Mouse (Mus musculus): ENCODE measurements at regions not wholly inside any gene's neighbourhood (a gene's known extent, or its start where the extent isn't known, plus 50 kb on each side); places are given as distances from the start of the nearest gene placed in this dataset.
A peak's percentile ranks its signal among the peaks of the same experiment; 100 is the strongest.

DNA sequence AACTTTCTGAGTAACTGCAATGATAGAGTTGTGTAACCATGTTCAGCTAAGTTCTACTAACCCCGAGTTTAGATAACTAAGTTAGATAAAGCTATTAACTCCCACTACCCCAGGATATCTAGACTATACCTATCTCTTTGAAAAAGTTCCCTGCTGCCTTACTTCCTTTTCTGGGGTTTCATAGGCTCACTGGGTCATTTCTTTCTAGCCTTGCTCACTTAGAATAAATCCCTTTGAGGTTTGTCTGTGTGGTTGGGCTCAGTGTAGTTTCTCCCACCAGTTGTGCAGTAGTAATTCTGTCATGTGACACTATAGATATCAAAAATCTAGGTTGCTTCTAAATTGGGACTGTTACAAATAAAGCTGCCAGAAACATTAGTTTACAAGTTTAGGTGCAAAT lies 272.6 kb upstream of the Nrp1 start:
- Histone ChIP-seq H3K4me1 (ENCODE audit: insufficient read depth) (no peaks in the 10 kb centered on the region), H3K4me2 (ENCODE audit: low read depth) (no peak overlapping the region), H3K9me3 (ENCODE audit: low read length) (no peaks in the 10 kb centered on the region), H3K27me3 (ENCODE audit: insufficient read depth, low read length) (no peaks in the 10 kb centered on the region), H3K27ac (ENCODE audit: low read depth, low read length) (no peak overlapping the region), H3K9ac (no peak overlapping the region), H3K36me3 (ENCODE audit: insufficient read depth) (no peaks in the 10 kb centered on the region), H3K4me3 (ENCODE audit: low read depth, low read length) (no peak overlapping the region)
- 82% methylated on average over 1 of the region's 1 CpGs for WGBS
- no peak for TF ChIP-seq CTCF (IDR thresholded peaks at IDR 0.05; ENCODE audit: low read depth)
- DNase-seq (no peak), ATAC-seq (no peak)

GRCm38 (mm10) chr8:128087500-128087899 lies 270.9 kb upstream of the Nrp1 start:
- 100% methylated on average over 1 of the region's 1 CpGs for WGBS
- H3K9me3 ChIP-seq (ENCODE audit: low read length) = no peaks in the 10 kb centered on the region
- DNase-seq (no peak), ATAC-seq (no peak)
- no peaks in the 10 kb centered on the region for H3K27me3 ChIP-seq (ENCODE audit: insufficient read depth, low read length)
- TF ChIP-seq CTCF (IDR thresholded peaks at IDR 0.05; ENCODE audit: low read depth) = no peak
- no peaks in the 10 kb centered on the region for H3K36me3 ChIP-seq (ENCODE audit: insufficient read depth)
- no peak overlapping the region for H3K4me3 ChIP-seq (ENCODE audit: low read depth, low read length)
- no peak overlapping the region for H3K4me2 ChIP-seq (ENCODE audit: low read depth)
- no peak overlapping the region for H3K9ac ChIP-seq
- H3K27ac ChIP-seq (ENCODE audit: low read depth, low read length) = no peak overlapping the region
- H3K4me1 ChIP-seq (ENCODE audit: insufficient read depth) = no peaks in the 10 kb centered on the region

DNA sequence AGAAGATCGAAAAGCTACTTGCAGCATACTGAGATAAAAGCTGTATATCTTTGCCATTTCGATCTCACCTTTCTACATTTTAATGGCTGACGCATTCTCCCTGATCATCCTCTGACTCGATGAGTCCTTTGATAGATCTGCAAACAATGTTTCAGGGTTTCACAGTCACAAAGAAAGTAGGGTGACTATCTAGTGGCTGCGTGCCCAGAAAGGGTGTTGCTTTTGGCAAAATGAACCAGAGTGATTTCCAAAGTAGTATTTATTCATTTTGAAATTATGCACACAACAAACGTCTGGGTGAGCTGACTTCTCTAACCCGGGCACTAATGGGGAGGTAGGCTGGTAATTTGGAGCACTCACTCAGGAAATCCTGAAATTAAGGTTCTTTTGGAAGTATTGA lies 265.6 kb upstream of the Nrp1 start:
- H3K4me1 ChIP-seq (ENCODE audit: insufficient read depth) = no peaks in the 10 kb centered on the region
- no peaks in the 10 kb centered on the region for H3K9me3 ChIP-seq (ENCODE audit: low read length)
- DNase-seq (peak; percentile 59), ATAC-seq (no peak)
- no peak overlapping the region for H3K27ac ChIP-seq (ENCODE audit: low read depth, low read length)
- no peak overlapping the region for H3K9ac ChIP-seq
- no peak overlapping the region for H3K4me2 ChIP-seq (ENCODE audit: low read depth)
- H3K36me3 ChIP-seq (ENCODE audit: insufficient read depth) = no peaks in the 10 kb centered on the region
- no peaks in the 10 kb centered on the region for H3K27me3 ChIP-seq (ENCODE audit: insufficient read depth, low read length)
- 58% methylated on average over 7 of the region's 7 CpGs for WGBS
- no peak for TF ChIP-seq CTCF (IDR thresholded peaks at IDR 0.05; ENCODE audit: low read depth)
- H3K4me3 ChIP-seq (ENCODE audit: low read depth, low read length) = no peak overlapping the region

GRCm38 (mm10) chr8:128095451-128095850 lies 263.0 kb upstream of the Nrp1 start:
- no peak overlapping the region for H3K9ac ChIP-seq
- ATAC-seq (no peak), DNase-seq (no peak)
- 94% methylated on average over 1 of the region's 1 CpGs for WGBS
- no peaks in the 10 kb centered on the region for H3K4me1 ChIP-seq (ENCODE audit: insufficient read depth)
- no peak overlapping the region for H3K27ac ChIP-seq (ENCODE audit: low read depth, low read length)
- TF ChIP-seq CTCF (IDR thresholded peaks at IDR 0.05; ENCODE audit: low read depth) = no peak
- H3K4me2 ChIP-seq (ENCODE audit: low read depth) = no peak overlapping the region
- no peaks in the 10 kb centered on the region for H3K9me3 ChIP-seq (ENCODE audit: low read length)
- H3K36me3 ChIP-seq (ENCODE audit: insufficient read depth) = no peaks in the 10 kb centered on the region
- no peaks in the 10 kb centered on the region for H3K27me3 ChIP-seq (ENCODE audit: insufficient read depth, low read length)
- H3K4me3 ChIP-seq (ENCODE audit: low read depth, low read length) = no peak overlapping the region

DNA sequence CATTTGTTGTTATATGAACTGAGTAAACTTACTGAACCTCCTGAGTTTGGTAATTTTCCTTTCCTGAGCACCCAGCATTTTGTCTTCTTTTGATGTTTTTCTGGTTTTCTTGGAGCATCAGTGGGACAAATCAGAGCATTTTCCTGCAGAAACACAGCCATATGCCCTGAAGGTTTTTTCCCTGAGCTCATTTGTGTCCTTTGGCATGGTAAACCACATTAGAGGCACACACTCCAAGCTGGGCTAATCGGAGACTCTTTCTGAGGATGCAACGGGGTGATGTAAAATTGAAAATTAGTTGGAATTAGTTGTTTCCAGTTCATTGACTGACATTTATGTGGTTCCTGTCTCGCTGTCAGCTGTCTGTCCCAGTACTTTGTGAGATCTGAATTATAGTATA lies 260.8 kb upstream of the Nrp1 start:
- no peaks in the 10 kb centered on the region for H3K36me3 ChIP-seq (ENCODE audit: insufficient read depth)
- no peak for TF ChIP-seq CTCF (IDR thresholded peaks at IDR 0.05; ENCODE audit: low read depth)
- ATAC-seq (no peak), DNase-seq (no peak)
- WGBS = 41% methylated on average over 3 of the region's 3 CpGs
- H3K9ac ChIP-seq = no peak overlapping the region
- no peaks in the 10 kb centered on the region for H3K27me3 ChIP-seq (ENCODE audit: insufficient read depth, low read length)
- H3K9me3 ChIP-seq (ENCODE audit: low read length) = no peaks in the 10 kb centered on the region
- no peak overlapping the region for H3K4me3 ChIP-seq (ENCODE audit: low read depth, low read length)
- H3K27ac ChIP-seq (ENCODE audit: low read depth, low read length) = no peak overlapping the region
- no peak overlapping the region for H3K4me2 ChIP-seq (ENCODE audit: low read depth)
- H3K4me1 ChIP-seq (ENCODE audit: insufficient read depth) = no peaks in the 10 kb centered on the region

DNA sequence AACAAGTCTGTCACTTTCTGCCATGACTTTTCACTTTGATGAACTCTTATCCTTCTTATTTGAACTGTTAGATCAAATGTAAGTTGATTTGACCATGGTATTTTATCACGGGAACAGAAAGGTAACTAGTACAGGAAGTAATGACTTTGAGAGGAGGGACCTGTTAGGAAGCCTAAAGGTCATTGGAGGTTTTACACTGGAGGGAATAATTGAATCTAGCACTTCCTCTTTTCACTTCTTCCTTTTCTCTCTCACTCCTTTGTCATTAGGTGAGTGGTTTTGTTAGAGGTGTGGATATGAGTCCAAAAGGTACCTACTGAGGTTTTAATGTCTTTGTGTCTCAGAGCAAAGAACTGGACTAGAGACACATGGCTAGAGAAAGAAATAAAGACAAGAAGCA lies 255.0 kb upstream of the Nrp1 start:
- 93% methylated on average over 1 of the region's 1 CpGs for WGBS
- Histone ChIP-seq H3K36me3 (ENCODE audit: insufficient read depth) (no peaks in the 10 kb centered on the region), H3K4me3 (ENCODE audit: low read depth, low read length) (no peak overlapping the region), H3K27ac (ENCODE audit: low read depth, low read length) (no peak overlapping the region), H3K9ac (no peak overlapping the region), H3K4me1 (ENCODE audit: insufficient read depth) (no peaks in the 10 kb centered on the region), H3K4me2 (ENCODE audit: low read depth) (no peak overlapping the region), H3K27me3 (ENCODE audit: insufficient read depth, low read length) (no peaks in the 10 kb centered on the region), H3K9me3 (ENCODE audit: low read length) (no peaks in the 10 kb centered on the region)
- ATAC-seq (no peak), DNase-seq (no peak)
- TF ChIP-seq CTCF (IDR thresholded peaks at IDR 0.05; ENCODE audit: low read depth) = no peak

- WGBS = 95% methylated on average over 2 of the region's 2 CpGs
Observed at GRCm38 (mm10) chr8:128106569-128106968, 251.8 kb upstream of the Nrp1 start.

GRCm38 (mm10) chr8:128107041-128107440 lies 251.4 kb upstream of the Nrp1 start:
- DNase-seq (no peak), ATAC-seq (no peak)
- H3K9ac ChIP-seq = no peak overlapping the region
- no peak for TF ChIP-seq CTCF (IDR thresholded peaks at IDR 0.05; ENCODE audit: low read depth)
- no peaks in the 10 kb centered on the region for H3K4me1 ChIP-seq (ENCODE audit: insufficient read depth)
- H3K27ac ChIP-seq (ENCODE audit: low read depth, low read length) = no peak overlapping the region
- no peaks in the 10 kb centered on the region for H3K36me3 ChIP-seq (ENCODE audit: insufficient read depth)
- 88% methylated on average over 7 of the region's 7 CpGs for WGBS
- no peak overlapping the region for H3K4me2 ChIP-seq (ENCODE audit: low read depth)
- no peaks in the 10 kb centered on the region for H3K9me3 ChIP-seq (ENCODE audit: low read length)
- no peak overlapping the region for H3K4me3 ChIP-seq (ENCODE audit: low read depth, low read length)
- no peaks in the 10 kb centered on the region for H3K27me3 ChIP-seq (ENCODE audit: insufficient read depth, low read length)

More at GRCm38 (mm10) chr8:128106569-128106968, 251.8 kb upstream of the Nrp1 start:
- no peaks in the 10 kb centered on the region for H3K36me3 ChIP-seq (ENCODE audit: insufficient read depth)
- no peak overlapping the region for H3K9ac ChIP-seq
- H3K27ac ChIP-seq (ENCODE audit: low read depth, low read length) = no peak overlapping the region
- H3K4me3 ChIP-seq (ENCODE audit: low read depth, low read length) = no peak overlapping the region
- DNase-seq (no peak), ATAC-seq (no peak)
- H3K9me3 ChIP-seq (ENCODE audit: low read length) = no peaks in the 10 kb centered on the region
- TF ChIP-seq CTCF (IDR thresholded peaks at IDR 0.05; ENCODE audit: low read depth) = no peak
- H3K4me1 ChIP-seq (ENCODE audit: insufficient read depth) = no peaks in the 10 kb centered on the region
- no peak overlapping the region for H3K4me2 ChIP-seq (ENCODE audit: low read depth)
- no peaks in the 10 kb centered on the region for H3K27me3 ChIP-seq (ENCODE audit: insufficient read depth, low read length)
